Mouse (Mus musculus): ENCODE results near the gene 4930451I11Rik. TPM values are rescaled to one million over a fixed set of nuclear protein-coding genes. Genes with fewer than 3 reads are reported as not detected.
A peak's percentile ranks its signal among the peaks of the same experiment; 100 is the strongest.

Gene 4930451I11Rik
- polyA plus RNA-seq, 1 experiment, result not detected

DNA sequence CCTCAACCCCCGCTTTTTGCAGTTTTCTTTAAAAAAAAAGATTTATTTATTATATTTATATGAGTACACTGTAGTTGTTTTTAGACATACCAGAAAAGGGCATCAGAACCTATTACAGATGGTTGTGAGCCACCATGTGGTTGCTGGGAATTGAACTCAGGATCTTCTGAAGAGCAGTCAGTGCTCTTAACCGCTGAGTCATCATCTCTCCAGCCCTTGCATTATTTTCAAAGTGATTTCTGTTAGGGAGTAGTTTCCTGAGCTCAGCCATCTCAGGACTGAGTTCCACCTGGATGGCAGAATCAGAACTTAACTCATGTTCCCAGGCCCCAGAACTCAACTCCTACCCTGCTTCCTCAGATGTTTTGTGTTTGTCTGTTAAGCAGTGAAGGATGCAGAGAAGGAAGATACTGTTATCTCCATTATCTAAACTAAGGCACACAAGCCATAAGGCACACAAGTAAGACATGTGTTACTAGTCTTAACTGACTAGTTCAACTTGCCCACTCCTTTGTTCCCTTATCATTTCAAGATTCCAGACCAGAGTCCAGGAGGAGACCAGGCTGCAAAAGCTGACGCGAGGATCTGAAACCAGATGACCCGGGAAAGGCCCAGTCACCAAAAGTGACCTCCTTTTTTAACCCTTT, 21.6 kb downstream of the 4930451I11Rik start:
- DNase-seq (ENCODE audit: low read depth), result no peak
- TF ChIP-seq CTCF (IDR thresholded peaks at IDR 0.05; ENCODE audit: borderline replicate concordance, extremely low read depth, insufficient read depth, insufficient read length) (no peak), POLR2A (IDR thresholded peaks at IDR 0.05; ENCODE audit: borderline replicate concordance, extremely low read depth, insufficient read depth, insufficient read length, poor library complexity, severe bottlenecking) (no peak)

DNA sequence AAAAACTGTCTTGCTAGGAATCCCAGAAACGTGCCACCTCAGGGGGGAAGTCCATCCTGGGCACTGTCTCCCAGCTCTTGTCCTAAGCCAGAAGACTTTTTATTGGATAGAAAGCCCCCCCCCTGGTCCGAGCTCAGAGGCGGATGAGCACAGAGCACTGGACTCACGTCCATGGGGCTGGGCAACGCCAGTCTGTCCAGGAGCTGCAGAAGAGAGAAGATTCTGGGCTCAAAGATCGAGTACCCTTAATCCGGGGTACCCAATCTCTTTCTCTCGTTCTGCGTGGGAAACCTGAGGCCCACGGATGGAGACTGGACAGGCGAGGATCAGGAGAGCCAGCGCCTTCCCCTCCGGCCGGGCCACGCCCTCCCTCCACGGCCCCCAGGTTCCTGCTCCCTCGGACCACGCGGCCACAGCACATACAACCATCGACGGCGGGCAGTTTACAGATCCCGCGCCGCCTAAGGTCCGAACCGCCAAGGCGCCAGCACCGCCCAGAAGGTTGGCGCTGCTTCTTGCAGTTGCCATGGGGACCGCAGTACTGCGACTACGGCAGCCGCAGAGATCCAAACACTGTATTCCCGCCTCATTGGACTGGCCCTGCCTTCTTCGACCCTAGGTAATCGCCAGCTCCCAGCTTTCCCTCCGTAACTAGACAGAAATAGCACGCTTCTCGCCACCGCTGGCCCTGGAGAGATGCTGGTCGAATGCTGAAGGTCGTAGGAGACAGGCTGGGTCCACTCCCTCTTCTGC, 22.6 kb downstream of the 4930451I11Rik start:
- DNase-seq (ENCODE audit: low read depth), result peak; percentile 97
- TF ChIP-seq POLR2A (IDR thresholded peaks at IDR 0.05; ENCODE audit: borderline replicate concordance, extremely low read depth, insufficient read depth, insufficient read length, poor library complexity, severe bottlenecking) (peak; percentile 42; the same call in 1 of the 2 replicates), CTCF (IDR thresholded peaks at IDR 0.05; ENCODE audit: borderline replicate concordance, extremely low read depth, insufficient read depth, insufficient read length) (no peak)

DNA sequence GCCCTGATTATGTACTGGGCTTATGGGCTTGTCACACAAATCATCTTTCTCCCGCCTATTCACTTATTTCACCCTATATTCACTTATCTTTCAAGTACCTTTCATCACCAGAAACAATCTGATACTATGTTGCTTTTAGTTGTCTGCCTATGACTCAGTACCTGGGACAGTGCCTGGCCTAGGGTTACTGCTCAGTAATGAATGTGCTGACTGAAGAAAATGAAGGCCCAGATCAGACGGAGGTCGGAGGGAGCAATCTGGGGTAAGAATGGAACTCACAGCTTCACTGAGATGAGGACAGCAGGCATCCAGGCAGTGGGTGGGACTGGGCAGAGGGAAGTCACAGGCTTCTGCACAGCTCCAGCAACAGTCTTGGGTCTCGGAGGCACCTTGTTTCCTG, 24.0 kb downstream of the 4930451I11Rik start:
- TF ChIP-seq POLR2A (IDR thresholded peaks at IDR 0.05; ENCODE audit: borderline replicate concordance, extremely low read depth, insufficient read depth, insufficient read length, poor library complexity, severe bottlenecking) (no peak), CTCF (IDR thresholded peaks at IDR 0.05; ENCODE audit: borderline replicate concordance, extremely low read depth, insufficient read depth, insufficient read length) (no peak)
- DNase-seq (ENCODE audit: low read depth), result no peak

DNA sequence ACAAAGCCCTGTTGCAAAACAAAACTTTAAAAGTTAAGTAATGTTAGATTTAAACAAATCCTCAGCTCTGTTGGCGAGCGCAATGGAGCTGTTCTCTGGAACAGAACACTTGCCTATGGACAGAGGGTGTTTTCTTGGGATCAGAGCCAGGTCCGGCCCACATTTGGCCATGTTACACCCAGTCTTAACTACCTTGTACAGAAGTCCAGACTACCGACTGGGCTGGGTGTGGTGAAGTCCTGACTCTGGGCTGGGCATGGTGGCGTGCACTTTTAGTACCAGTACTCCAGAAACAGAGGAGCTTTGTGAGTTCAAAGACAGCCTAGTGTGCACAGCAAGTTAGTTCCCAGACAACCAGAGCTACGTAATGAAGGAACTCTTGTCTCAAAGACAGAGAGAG, 24.5 kb downstream of the 4930451I11Rik start:
- no peak for DNase-seq (ENCODE audit: low read depth)
- TF ChIP-seq CTCF (IDR thresholded peaks at IDR 0.05; ENCODE audit: borderline replicate concordance, extremely low read depth, insufficient read depth, insufficient read length), result no peak
- TF ChIP-seq POLR2A (IDR thresholded peaks at IDR 0.05; ENCODE audit: borderline replicate concordance, extremely low read depth, insufficient read depth, insufficient read length, poor library complexity, severe bottlenecking), result no peak

DNA sequence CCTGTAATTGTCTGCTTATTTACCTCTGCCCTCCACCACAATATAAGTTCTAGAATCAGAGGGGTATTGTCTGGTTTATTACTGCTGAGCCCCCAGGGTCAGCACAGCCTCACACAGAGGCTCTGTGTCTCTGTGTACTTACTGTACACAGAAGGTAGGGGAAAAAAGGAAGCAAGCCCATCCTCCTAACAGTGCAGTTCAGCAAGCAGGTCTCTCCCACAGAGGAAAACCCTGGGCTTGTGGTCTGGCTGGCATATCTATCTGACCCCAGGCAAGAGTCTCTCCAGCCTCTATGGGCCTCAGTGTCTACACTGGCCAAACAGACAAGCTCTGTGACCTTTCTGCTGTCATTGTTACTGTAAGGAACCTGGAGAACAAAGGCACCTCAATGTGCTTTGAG, 27.7 kb downstream of the 4930451I11Rik start:
- TF ChIP-seq CTCF (IDR thresholded peaks at IDR 0.05; ENCODE audit: borderline replicate concordance, extremely low read depth, insufficient read depth, insufficient read length) (no peak), POLR2A (IDR thresholded peaks at IDR 0.05; ENCODE audit: borderline replicate concordance, extremely low read depth, insufficient read depth, insufficient read length, poor library complexity, severe bottlenecking) (no peak)
- no peak for DNase-seq (ENCODE audit: low read depth)

DNA sequence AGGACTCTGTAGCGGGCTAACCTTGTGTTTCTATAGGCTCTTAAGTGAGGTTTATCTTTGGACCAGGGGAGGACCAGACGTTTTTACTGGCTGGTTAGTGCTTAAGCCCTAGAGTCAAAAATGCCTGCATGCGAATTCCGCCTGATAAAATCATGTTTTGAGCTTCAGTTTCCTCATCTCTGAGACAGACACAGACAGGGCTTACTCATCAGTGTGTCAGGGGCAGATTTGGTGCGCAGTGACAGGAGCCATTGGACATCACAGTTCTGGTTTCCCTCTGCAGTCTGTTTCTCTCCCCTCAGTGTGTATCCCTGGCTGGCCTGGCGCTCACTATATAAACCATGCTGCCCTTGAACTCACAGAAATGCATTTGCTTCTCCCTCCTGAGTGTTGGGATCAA, 28.3 kb downstream of the 4930451I11Rik start:
- no peak for DNase-seq (ENCODE audit: low read depth)
- TF ChIP-seq POLR2A (IDR thresholded peaks at IDR 0.05; ENCODE audit: borderline replicate concordance, extremely low read depth, insufficient read depth, insufficient read length, poor library complexity, severe bottlenecking) (no peak), CTCF (IDR thresholded peaks at IDR 0.05; ENCODE audit: borderline replicate concordance, extremely low read depth, insufficient read depth, insufficient read length) (no peak)

DNA sequence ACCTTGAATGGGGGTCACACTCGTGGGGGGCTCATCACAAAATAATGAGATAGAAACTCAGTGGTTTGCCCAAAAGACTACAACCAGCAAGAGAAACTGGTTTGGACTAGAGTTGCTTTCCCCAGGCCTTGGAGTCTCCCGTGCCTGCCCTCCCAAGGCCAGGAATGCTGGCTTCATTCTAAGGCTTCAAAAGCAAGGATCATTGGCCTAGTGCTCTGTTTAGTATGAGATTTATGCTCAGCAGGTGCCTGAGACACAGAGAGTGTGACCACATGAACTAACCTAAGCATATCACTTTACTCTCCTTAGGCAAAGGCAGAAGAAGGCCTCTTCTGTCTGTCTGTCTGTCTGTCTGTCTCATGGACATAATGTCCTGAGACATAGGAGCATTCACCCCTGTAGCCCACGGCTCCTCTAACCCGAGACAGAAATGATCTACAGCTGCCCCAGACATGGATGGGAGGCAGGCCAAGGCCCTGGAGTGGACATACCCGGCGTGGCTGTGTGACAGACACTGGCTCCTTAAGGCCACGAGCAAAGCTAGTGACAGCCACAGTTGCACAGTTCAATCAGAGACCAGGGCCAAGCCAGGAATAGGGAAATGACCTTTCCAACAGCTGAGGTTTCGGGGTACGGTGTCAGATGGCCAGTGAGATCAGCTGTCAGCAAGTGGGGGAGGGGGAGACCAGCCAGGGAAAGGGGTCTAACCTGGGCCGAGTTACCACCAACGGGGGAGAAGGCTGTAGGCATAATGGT, 29.1 kb downstream of the 4930451I11Rik start:
- no peak for DNase-seq (ENCODE audit: low read depth)

DNA sequence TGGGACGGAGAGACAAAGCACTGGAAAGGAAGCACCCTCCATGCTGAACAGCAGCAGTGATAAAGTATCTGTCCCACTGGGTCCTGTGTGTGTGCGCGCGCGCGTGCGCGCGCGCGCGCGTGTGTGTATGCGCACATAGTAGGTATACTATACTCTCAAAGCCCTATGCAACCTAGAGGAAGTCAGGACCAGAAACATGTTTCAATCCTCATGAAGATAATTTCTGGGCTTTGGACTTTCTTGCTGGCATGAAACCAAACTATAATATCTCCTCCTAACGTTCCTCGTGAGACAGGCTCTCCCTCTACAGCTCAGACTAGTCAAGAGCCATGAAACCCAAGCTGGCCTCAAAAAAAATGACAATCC, 30.4 kb downstream of the 4930451I11Rik start:
- TF ChIP-seq CTCF (IDR thresholded peaks at IDR 0.05; ENCODE audit: borderline replicate concordance, extremely low read depth, insufficient read depth, insufficient read length), result no peak
- no peak for TF ChIP-seq POLR2A (IDR thresholded peaks at IDR 0.05; ENCODE audit: borderline replicate concordance, extremely low read depth, insufficient read depth, insufficient read length, poor library complexity, severe bottlenecking)
- no peak for DNase-seq (ENCODE audit: low read depth)

More for the DNA sequence above, 29.1 kb downstream of the 4930451I11Rik start:
- no peak for TF ChIP-seq POLR2A (IDR thresholded peaks at IDR 0.05; ENCODE audit: borderline replicate concordance, extremely low read depth, insufficient read depth, insufficient read length, poor library complexity, severe bottlenecking)
- TF ChIP-seq CTCF (IDR thresholded peaks at IDR 0.05; ENCODE audit: borderline replicate concordance, extremely low read depth, insufficient read depth, insufficient read length), result no peak

DNA sequence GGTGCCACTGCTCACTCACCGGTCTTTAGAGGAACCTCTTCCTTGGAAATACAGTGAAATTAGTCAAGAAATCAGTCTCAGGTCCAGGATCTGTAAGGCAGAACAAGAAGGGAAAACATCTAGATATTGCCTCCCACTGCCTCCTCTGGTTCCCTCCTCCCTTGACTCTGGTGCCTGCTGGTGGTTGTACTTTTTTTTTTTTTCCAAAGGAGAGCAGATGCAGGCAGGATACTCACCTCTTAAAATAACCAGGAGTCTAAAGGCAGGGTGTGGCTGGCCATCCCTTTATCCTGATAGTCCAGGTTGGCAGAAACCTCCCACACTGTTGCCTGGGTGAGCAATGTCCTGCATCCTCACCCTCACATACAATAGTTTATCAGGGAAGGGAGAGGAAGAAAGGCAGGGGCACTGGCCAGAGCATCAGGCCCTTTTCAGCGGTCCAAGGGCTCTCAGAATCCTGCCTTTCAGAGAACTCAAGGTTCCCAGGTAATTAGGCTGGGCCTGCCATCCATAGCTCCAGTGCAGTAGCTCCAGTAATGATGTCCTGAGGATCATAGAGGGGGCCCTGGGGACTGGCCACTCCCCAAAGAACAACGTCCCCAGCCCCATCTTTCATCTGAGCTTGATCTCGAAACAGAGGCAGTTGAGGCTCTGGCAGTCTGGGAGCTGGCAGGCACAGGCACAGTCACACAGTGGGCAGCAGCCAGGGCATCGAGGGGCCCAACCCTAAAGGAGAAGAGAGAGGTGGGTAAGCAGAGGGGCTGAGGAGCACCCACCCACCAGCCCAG, 31.0 kb downstream of the 4930451I11Rik start:
- TF ChIP-seq POLR2A (IDR thresholded peaks at IDR 0.05; ENCODE audit: borderline replicate concordance, extremely low read depth, insufficient read depth, insufficient read length, poor library complexity, severe bottlenecking), result no peak
- TF ChIP-seq CTCF (IDR thresholded peaks at IDR 0.05; ENCODE audit: borderline replicate concordance, extremely low read depth, insufficient read depth, insufficient read length), result no peak
- DNase-seq (ENCODE audit: low read depth), result no peak

DNA sequence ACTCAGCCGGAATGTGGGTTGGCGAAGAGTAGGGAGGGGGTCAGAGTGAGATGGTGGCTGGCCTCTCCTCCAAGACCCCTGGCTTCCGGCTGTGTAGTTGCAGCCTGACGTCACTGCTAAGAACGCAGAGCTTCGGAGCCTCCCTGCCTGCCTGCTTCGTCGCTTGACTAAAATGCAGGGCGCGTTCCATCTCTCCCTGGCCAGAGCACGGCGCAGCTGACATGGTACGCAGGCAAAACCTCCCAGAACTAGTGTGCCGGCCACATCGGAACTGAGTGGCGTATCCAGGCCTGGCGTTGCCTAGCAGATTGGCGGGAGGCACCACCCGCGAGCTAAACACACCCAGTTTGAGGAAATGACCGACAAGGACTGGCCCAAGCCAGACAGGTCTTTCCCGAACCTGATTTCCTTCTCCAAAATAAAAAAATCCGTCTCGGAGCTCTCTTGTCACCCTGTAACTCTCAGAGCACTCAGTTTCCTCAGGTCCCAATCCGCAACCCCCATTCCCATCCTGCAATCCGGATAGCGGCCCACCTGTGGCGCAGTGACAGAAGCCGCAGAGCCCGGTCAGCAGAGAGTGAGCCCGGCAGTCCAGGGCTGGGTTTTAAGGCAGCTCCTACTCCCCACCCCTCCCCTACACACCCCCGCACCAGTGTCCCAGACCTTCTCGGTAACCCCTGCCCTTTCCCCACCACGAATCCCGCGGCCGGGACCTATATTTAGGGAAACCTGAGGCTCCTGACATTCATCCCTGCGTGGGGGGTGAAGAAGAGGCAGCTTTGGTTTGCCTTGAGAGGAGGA, 31.8 kb downstream of the 4930451I11Rik start:
- no peak for DNase-seq (ENCODE audit: low read depth)
- peak; percentile 60; the same call in 1 of the 2 replicates for TF ChIP-seq CTCF (IDR thresholded peaks at IDR 0.05; ENCODE audit: borderline replicate concordance, extremely low read depth, insufficient read depth, insufficient read length)
- peak; percentile 32; the same call in 1 of the 2 replicates for TF ChIP-seq POLR2A (IDR thresholded peaks at IDR 0.05; ENCODE audit: borderline replicate concordance, extremely low read depth, insufficient read depth, insufficient read length, poor library complexity, severe bottlenecking)

Data from brain, embryonic 14.5 days (tissue).